Mouse (Mus musculus) gastrocnemius, postnatal 4 days (tissue): ENCODE data around the gene Mast2. TPM values are rescaled to one million over a fixed set of nuclear protein-coding genes. Genes with fewer than 3 reads are reported as not detected.
A peak's percentile ranks its signal among the peaks of the same experiment; 100 is the strongest.

Experiments
- DNase-seq, 2 experiments: peaks; one replicate each; pipeline ENCODE4 v3.0.0; 2021 to 2022; ENCODE audit warnings: low spot score in 2 of 2, mixed read lengths in 2 of 2
- total RNA-seq, 2 experiments: library from RNA; stranded (reverse); gene quantifications; 2 replicates each; pipeline ENCODE4 v1.2.3; 2021

Mast2 gene
- total RNA-seq, 2 experiments from 2014 or later, result 72.7 to 80.9 TPM

DNA sequence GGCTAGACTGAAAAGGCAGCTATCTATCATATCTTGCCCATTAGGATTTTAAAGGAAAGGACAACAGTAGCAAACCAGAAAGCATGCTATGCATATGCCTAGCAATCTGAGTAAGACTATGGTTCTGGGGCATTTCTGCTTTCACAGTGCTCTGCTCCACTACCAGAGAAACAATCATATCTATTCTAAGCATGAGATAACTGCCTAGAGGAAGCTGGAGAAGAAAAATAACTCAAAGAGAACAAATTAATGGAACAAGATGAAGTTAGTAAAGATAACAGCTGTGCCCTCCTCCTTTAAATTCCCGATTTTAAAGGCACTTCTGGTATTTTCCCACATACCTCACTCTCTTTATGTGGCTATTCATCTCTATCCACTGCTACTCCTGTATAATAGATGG lies 51.0 kb downstream of the Mast2 start:
- DNase-seq, result no peak

DNA sequence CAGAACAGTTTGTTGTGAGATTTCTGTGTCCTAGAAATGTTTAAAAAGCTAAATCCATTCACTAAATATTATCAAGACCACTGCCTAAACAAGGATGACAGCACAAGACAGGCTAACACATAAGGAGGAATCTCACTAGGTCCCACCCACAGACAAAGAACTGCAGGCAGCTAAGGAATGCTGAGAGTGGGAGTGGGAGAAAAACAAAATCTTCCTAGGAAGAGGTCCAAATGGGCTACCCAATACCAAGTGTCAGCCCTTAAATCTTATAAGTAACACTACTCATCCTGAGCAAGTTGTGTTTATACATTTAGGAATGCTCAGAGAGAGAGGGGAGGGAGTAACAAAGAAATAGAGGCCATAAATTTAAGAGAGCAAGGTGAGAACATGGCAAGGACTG lies 52.6 kb downstream of the Mast2 start:
- no peak for DNase-seq

DNA sequence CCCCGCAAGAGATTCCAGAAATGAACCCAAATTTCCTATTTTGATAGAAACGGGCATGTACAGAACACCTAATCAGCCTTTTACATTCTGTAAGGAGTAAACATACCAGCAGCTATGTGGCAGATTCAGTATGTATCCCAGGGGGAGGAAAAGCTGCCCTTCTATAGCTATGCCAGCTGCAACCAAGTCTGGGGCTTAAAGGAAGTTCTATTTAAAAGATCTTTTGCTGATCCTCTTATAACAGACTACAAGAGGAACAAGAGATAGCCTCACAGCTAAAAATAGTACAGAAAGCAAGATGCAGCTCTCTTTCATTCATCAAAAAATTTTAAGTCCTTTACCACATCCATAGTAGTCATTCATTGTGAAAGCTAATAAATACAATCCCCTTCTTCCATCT lies 57.3 kb downstream of the Mast2 start:
- no peak for DNase-seq

DNA sequence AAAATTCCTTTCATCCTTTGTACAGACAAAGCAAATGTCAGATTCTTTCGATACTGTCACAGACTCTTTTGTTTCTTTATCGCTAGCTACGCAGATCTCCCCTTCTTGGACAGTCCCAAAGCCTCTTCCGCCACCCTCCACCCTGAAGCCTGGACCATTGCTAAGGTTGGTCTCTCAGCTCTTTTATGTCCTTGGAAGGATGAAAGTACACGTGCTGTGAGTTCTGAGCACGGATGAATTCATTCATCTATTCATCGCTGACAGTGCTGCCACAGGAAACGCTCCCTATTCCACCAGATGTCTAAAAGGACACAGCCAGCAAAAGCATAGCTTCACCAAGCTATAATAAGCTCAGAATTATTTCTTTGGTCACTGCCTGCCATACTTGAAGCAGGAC lies 58.0 kb downstream of the Mast2 start:
- no peak for DNase-seq

DNA sequence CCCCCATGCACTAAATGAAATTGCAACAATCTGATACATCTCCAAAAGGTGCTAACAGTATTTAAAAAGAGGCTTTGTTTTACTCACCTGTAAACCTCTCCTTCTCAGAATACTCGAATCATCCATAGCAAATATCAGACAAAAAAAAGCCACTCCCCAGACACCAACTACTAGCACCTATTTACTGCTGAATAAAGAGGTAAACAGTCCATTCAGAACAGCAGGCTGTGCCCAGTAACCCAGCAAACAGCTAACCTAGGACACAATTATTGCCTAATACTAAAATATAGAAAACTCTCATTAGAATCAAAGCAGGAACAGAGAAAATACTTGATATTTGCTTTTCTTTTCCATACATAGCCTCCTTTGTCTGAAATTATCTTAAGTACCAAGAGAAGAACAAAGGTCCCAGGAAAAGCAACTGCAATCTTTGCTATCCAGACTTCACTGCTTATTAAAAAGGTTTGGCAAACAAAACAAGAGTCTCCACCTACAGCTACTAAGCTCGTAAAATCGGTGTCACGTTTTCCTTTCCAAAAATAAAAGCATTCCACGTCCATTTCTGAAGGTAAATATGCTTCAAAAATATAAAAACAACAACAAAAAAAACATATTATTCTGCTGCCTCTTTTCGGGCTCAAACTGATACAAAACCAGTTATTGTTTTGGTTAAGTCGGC lies 58.6 kb downstream of the Mast2 start:
- no peak for DNase-seq

DNA sequence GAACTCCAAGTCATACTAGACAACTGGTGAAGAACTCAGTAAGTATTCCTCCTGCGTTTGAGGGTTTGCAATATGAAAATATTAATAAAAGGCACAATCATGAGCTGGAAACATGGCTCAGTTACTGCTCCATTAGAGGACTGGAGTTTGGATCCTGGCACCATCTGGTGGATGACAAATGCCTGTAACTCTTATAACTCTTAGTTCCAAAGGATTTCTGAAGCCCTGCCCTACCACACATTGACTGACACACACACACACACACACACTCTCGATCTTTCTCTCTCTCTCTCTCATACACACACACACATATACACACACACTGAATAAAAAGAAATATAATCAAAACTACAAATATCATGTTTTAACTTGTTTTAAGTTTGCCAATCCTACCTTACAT lies 60.1 kb downstream of the Mast2 start:
- no peak for DNase-seq

DNA sequence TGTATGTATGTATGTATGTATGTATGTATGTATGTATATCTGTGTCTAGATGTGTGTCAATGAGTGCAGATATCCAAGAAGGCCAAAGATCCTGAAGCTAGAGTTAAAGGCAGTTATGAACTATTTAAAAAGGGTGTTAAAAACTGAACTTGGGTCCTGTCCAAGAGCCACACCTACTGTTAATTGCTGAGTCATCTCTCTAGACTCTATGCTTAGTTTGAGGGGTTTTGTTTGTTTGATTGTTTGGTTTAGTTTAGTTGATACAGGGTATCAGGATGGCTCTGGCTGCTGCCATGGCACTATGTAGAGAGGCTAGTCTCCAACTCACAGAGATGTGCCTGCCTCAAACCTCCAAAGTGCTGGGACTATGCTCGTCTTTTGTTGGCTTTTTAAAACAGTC lies 61.3 kb downstream of the Mast2 start:
- no peak for DNase-seq

DNA sequence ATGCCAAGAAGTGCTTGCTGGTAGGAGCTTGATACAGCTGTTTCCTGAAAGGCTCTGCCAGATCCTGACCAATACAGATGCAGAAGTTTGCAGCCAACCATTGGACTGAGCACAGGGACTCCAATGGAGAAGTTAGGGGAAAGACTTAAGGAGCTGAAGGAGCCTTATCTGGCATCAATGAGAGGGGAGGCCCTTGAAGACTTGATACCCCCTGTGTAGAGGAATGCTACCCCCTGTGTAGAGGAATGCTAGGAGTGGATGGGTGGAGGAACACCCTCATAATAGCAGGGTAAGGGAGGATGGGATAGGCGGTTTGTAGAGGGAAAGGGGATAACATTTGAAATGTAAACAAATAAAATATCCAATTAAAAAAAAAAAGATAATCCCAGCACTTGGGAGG lies 65.9 kb downstream of the Mast2 start:
- no peak for DNase-seq

DNA sequence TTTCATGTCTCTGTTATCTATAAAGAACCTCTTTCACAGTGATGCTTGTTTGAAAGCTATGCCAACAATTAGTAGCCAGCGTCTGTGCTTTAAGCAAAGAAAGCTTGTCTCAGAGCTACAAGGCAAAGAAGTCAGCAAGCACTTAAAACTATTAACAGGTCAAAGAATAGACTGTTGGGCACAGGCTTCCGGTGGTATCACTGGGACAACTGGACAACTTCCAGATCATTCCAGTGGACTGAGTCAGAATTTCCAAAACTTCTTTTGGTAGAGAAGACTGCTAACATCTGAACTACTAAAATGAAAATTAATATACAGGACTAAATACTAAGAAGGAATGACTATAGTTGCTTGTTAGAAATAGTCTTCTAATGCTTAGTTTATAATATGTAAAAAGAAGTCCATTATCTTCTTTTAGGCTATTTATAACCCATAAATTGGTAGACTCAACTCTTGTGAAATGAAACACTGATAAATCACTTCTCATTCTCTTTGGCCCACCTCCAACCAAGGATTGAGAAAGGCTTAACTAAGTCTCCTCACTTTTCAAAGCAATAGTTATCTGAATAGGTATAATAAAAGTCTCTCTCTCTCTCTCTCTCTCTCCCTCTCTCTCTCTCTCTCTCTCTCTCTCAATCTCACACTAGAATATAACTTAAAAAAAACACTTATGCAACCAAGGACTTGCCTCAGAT lies 85.9 kb downstream of the Mast2 start:
- no peak for DNase-seq

DNA sequence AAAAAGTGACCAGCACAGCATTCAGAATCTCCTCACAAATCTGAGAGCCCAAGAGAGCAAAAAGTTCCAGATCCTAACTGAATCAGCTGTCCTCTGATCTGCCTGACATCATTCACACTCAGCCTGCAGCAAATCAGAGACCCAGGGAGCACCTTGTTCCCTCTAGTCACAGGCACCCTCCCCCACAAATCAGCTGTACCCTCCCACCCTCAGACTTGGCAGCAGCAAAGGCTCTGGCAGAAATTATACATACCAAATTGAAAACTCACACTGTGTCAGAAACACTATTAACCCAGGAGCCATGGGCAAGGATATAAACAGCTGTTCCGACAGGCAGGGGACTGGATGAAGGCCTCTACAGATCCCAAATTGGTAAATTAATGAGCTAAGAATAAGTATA lies 92.3 kb downstream of the Mast2 start:
- DNase-seq, result peak in 1 of 2 experiments; percentile 21

DNA sequence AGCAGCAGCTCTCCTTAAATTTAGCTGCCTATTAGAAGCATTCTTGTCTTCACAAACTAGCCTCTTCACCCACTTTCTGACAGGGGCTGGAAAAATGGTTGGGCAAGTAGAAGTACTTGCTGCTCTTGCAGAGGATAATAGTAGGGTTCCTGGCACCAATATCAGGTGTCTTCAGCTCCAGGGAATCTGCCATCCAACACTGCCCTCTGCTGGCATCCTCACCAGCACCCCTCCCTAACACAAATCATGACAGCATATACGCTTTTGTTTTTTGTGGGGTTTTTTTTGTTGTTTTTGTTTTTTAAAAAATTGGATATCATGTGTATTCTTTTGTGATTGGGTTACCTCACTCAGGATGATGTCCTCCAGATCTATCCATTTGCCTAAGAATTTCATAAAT lies 105.9 kb downstream of the Mast2 start:
- no peak for DNase-seq

DNA sequence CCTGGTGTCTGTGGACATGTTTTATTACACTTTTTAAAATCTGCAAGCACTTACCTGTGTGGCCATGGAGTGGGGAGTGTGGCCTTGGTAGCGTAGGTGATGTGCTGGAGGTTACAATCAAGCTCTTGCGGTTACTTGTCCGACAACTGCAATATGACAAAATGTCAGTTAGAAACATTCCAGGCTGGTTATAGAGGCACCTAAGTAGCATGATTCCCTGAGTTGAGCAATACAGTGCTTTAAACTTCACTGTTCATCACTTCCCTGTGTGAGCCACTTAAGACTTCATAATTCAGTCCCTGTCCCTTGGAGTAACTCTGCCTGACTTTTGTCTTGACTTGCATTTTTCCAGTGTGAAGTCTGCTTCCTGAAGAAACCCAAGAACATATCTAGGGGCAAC lies 111.1 kb downstream of the Mast2 start:
- DNase-seq, result no peak

DNA sequence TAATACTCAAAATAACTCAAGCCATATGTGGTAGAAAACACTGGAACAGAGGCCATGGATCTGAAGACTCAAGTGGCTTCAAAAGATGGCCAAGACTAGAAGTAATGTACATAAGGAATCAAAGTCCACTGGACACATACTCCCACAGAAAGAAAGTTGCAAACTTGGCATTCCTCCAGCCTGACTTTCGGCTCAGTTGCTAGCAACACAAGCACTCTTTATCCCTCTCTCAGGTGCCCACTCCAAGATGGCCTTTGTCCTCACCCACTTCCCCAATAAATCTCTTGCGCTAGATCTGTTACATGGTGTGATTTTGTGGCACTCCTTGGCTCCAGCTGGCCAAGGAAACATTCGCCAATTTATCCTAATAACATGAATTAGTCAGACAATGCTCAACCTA lies 111.5 kb downstream of the Mast2 start:
- DNase-seq, result no peak

DNA sequence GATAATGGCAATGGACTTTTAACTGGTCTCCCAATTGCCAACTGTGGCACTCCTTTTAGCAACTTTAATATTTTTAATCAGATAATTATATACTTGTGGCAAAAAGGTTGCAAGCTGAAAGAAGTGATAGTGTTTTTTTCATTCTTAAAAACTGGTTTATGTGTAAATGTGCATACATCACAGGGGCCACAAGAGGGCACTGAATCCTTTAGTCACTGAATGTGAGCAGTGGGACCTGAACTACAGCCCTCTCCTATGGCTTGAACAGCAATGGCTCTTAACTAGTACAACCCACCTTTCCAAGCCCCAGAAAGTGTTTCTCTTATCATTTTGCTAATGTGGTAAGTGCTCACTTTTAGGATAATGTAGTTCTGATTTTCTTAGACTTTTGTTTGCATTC lies 121.9 kb downstream of the Mast2 start:
- DNase-seq, result peak in 1 of 2 experiments; percentile 50

DNA sequence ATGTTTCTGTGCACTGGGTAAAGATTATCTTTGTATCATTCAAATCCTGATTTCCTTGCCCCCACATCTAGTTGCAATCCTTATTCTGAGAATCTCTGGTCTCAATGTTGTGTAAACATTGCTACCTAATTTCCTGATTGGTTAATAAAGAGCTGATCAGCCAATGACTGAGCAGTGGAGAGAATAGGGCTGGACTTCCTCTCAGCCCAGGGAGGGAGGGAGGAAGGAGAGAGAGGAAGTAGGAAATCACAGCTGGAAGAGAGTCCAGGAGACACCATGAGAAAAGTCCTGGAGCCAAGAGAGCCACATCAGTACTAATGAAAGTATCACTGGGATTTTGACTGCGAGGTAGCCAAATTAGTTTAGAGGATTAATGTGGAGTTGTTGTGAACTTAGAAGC lies 127.7 kb downstream of the Mast2 start:
- no peak for DNase-seq

DNA sequence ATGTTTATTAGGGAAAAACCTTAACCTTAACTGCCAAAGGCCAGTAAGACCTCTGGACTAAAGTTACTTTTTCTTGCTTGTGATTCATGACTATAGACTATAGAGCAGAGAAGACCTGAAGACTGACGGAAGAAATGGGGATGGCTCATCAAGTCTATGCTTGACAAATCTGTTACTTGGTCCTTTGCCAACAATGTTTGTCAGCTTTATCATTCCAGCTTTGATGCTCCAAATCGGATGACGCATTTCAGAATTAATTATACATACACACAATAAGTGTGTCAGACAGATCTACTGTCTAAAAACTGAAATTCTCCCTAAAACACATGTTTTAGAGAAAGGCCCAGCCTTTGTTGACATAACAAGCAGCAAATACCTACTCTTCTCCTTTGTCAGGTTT lies 134.7 kb downstream of the Mast2 start:
- no peak for DNase-seq

DNA sequence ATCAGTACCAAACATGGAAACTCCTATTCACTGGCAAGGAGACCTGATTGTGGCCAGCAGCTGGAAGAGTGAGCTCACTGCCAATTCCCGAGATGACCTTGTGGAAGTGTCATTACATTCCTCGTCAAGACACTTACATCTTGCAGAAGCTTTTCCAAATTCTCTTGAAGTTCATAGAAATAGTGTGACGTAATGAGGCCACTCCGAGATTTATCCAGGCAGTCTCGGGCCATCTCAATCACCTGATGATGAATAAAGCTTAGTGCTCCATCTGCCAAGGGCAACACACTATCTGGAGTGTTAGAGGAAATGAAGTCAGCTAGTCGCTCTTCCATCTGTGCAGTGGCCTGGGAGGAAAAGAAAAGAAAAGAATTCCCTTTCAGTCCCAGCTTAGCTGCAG lies 141.9 kb downstream of the Mast2 start:
- DNase-seq, result no peak

DNA sequence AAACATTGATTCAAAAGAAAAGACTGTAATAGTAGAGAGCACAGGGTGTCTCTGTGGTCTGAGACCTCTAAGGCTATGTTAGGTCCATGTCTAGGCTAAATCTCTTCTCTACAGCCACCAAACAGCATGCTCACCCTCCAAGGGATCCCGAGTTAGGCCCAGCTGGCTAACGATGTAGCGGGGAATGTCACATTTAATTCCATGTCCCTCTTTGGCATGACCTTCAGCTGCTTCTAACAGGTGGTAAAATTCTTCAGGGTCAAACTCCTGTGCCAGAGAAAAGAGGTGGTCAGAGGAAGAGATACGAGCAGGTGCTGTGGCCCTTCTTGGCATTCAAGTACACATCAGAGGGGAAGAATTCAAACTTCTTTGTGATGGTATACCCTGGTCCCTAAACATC lies 146.4 kb downstream of the Mast2 start:
- no peak for DNase-seq

DNA sequence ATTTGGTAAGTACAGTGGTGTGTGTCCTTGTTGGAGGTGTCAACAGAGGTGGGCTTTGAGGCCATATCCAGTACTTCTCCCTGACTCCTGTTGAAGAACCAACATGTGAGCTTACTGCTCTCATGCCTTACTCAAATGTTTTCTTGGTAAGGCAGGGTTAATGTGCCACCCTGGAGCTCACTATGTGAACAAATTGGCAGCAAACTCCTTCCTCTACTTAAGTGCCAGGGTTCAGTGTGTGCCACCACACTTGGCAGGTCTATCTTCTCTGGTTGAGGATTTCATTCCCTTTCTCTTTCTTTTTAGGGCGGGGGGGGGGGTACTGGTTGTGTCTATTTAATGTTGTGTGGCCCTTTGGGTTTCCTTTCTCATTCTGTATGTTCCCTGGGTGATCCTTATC lies 159.4 kb downstream of the Mast2 start:
- DNase-seq, result no peak

DNA sequence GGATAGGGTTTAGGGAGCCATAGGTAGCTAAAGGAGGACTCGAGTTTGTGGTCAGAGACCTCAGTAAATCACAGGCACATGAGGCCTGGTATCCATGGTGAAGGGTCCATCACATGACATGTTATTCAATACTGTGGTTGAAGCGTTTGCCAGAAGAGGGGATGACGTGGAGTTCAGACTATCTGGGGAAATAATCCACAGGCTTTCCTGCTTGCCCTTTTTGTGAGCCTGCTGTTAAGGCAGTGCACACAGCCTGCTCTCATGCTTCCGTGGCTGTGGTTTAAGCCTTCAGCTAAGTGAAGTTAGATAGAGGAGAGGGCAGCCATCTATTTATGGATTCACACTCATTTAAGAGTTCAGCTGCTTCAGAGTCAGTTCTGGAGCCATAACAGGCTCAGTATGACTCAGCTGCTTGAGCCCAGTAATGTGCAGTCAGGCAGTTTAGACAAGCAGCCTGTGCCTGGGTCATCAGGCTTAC lies 163.1 kb downstream of the Mast2 start:
- no peak for DNase-seq

DNA sequence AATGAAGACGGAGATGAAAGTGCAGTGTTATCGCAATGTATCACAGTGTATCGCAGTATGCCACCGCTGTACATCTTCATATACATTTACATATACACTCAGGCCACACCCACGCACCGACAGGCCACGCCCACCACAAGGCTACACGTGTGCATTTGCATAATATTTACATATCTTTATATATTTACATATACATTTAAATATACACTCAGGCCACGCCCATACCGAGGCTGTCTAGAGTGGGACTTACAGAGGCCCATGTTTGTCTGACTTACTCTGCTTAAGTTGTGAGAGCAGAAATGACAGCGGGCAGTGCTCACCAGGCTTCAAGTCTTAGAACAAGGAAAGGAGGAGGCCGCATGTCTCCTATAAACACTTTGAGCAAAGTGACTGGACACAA lies 170.7 kb downstream of the Mast2 start:
- DNase-seq, result no peak

DNA sequence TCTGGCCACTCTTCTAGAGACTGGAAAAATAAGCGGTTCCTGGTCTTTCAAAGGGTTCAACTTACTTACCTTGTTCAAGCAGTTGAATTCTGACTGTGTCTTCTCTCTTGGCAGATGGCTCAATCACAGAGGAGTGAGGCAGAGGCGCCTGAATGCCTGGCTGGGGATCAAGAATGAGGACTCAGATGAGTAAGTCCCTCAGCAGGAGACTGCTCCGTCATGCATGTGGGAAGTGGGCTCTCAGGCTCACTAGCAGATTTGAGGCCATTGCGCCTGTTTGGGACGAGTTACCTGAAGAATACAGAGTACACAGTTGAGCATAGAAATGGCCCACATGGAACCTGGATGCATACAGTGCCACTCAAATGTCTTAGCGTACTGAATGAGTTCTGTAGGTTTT lies 172.4 kb downstream of the Mast2 start:
- DNase-seq, result no peak

DNA sequence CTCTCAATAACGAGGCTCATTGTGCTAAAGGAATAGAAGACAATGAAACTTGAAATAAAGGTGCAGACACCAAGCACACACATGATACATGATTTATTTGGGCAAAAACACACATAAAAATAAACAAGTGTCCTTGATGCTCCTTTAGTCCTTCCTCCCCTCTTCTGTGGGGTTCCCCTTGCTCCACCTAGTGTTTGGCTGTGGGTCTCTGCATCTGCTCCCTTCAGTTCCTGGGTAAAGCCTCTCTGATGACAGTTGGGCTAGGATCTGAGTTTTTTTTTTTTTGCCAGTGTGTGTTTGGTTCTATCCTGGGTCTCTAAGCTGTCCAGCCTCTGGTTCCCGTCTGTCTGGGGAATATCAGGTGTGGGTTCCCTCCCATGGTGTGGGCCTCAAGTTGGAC lies 181.8 kb downstream of the Mast2 start:
- no peak for DNase-seq
